Mouse (Mus musculus) liver, embryonic 11.5 days (tissue): ENCODE measurements around the gene Yjefn3. TPM values are rescaled to one million over a fixed set of nuclear protein-coding genes. Genes with fewer than 3 reads are reported as not detected.
A peak's percentile ranks its signal among the peaks of the same experiment; 100 is the strongest.

Source experiments
- ATAC-seq: fragments of 200-750 bp; cut with Nextera tagmentation; replicated peaks from 2 replicates; pipeline ENCODE4 v1.8.0; 2017; ENCODE audit warnings: moderate number of reproducible peaks, mild to moderate bottlenecking, moderate TSS enrichment, moderate library complexity; ENCODE audit not compliant: low FRiP score
- DNase-seq: peaks from one replicate; pipeline ENCODE4 v3.0.0-alpha.2; 2017; ENCODE audit warnings: low spot score
- H3K27ac ChIP-seq: fragments of 300-500 bp; sonication (generic); 2 replicates; pipeline ENCODE4 v1.5.1; 2014; ENCODE audit warnings: mild to moderate bottlenecking, low read depth, low read length, control low read depth
- H3K27me3 ChIP-seq: fragments of 300-500 bp; sonication (generic); replicated peaks from 2 replicates; pipeline ENCODE4 v1.6.1; 2014; ENCODE audit warnings: low read length, mixed read lengths; ENCODE audit not compliant: control insufficient read depth, insufficient read depth
- H3K36me3 ChIP-seq: fragments of 300-500 bp; sonication (generic); 2 replicates; pipeline ENCODE4 v1.6.1; 2014; ENCODE audit warnings: mild to moderate bottlenecking, low read length, moderate library complexity, mixed read lengths; ENCODE audit not compliant: control insufficient read depth, insufficient read depth
- H3K4me1 ChIP-seq: fragments of 300-500 bp; sonication (generic); replicated peaks from 2 replicates; pipeline ENCODE4 v1.6.1; 2014; ENCODE audit warnings: low read length, mixed read lengths; ENCODE audit not compliant: control insufficient read depth, insufficient read depth
- H3K4me2 ChIP-seq: fragments of 300-500 bp; sonication (generic); 2 replicates; pipeline ENCODE4 v1.6.1; 2014; ENCODE audit warnings: mild to moderate bottlenecking, control low read depth, moderate library complexity
- H3K4me3 ChIP-seq: fragments of 300-500 bp; sonication (generic); 2 replicates; pipeline ENCODE4 v1.5.1; 2014; ENCODE audit warnings: low read depth, low read length, control low read depth
- H3K9ac ChIP-seq: fragments of 300-500 bp; sonication (generic); 2 replicates; pipeline ENCODE4 v1.6.1; 2014; ENCODE audit warnings: low read depth, low read length, control low read depth
- H3K9me3 ChIP-seq: fragments of 300-500 bp; sonication (generic); 2 replicates; pipeline ENCODE4 v1.6.1; 2016; ENCODE audit warnings: low read length, inconsistent platforms, mixed read lengths; ENCODE audit not compliant: control insufficient read depth
- WGBS: fragments of 180-500 bp; shearing (Covaris S2); extraction: QIAGEN DNeasy Blood & Tissue Kit; methylation state at CpG from one replicate; pipeline ENCODE4 v1.1.7; 2014; 5-methylcytosine and 5-hydroxymethylcytosine counted together
- polyA plus RNA-seq: library from polyadenylated mRNA; unstranded; fragments of >200 nt; fragmentation: Nextera tagmentation; extraction: Ambion mirVana; gene quantifications from 2 replicates; pipeline ENCODE4 v1.2.1, GENCODE M21; 2014

The Yjefn3 gene
- polyA plus RNA-seq, 1 experiment from 2014 or later = 1.7 TPM

- no peak; the same call in 1 of the 2 replicates for ATAC-seq
- H3K4me1 ChIP-seq = peaks cover 24% of the 10 kb centered on the region
- peaks cover 15% of the 10 kb centered on the region for H3K36me3 ChIP-seq
Observed at GRCm38 (mm10) chr8:69900895-69901451, 1.5 kb downstream of the Yjefn3 start.

DNA sequence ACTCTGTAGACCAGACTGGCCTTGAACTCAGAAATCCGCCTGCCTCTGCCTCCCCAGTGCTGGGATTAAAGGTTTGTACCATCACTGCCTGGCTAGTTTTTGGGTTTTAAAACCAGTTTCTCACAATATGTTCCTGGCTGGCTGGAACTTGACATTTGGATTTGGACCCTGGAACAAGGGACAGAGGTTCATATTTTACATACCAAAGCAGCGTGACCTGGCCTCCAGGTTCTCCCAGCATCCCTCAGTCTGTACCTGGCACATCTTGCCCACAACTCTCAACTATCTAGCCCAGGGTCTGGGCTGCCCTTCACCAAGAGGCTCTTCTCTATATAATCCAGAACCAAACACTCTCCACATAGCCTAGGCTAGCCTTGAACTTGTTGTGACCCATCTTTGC is 2.6 kb downstream of the Yjefn3 start:
- WGBS = 86% methylated on average over 2 of the region's 2 CpGs
- Histone ChIP-seq H3K9me3 (no peaks in the 10 kb centered on the region), H3K4me3 (peak overlapping the region; percentile 84; the same call in 1 of the 2 replicates), H3K4me1 (peaks cover 26% of the 10 kb centered on the region), H3K36me3 (peaks cover 19% of the 10 kb centered on the region), H3K4me2 (peak overlapping the region; percentile 96), H3K9ac (peak overlapping the region; percentile 88; the same call in 1 of the 2 replicates), H3K27me3 (no peaks in the 10 kb centered on the region), H3K27ac (no peak overlapping the region)
- no peak for ATAC-seq
- DNase-seq = no peak

More at GRCm38 (mm10) chr8:69900895-69901451, 1.5 kb downstream of the Yjefn3 start:
- no peaks in the 10 kb centered on the region for H3K27me3 ChIP-seq
- peak overlapping the region; percentile 88 for H3K9ac ChIP-seq
- peak overlapping the region; percentile 98 for H3K27ac ChIP-seq
- H3K9me3 ChIP-seq = no peaks in the 10 kb centered on the region
- no peak for DNase-seq
- 13% methylated on average over 12 of the region's 12 CpGs for WGBS
- peak overlapping the region; percentile 84 for H3K4me3 ChIP-seq
- H3K4me2 ChIP-seq = peak overlapping the region; percentile 96

GRCm38 (mm10) chr8:69897857-69898256 is 4.7 kb downstream of the Yjefn3 start:
- DNase-seq (no peak), ATAC-seq (no peak)
- H3K27ac ChIP-seq = peak overlapping the region; percentile 32; the same call in 1 of the 2 replicates
- H3K4me3 ChIP-seq = no peak overlapping the region
- H3K4me2 ChIP-seq = no peak overlapping the region; the same call in 1 of the 2 replicates
- no peak overlapping the region for H3K9ac ChIP-seq
- H3K9me3 ChIP-seq = no peaks in the 10 kb centered on the region
- 91% methylated on average over 6 of the region's 6 CpGs for WGBS
- peaks cover 20% of the 10 kb centered on the region for H3K4me1 ChIP-seq
- no peaks in the 10 kb centered on the region for H3K27me3 ChIP-seq
- H3K36me3 ChIP-seq = peaks cover 28% of the 10 kb centered on the region

DNA sequence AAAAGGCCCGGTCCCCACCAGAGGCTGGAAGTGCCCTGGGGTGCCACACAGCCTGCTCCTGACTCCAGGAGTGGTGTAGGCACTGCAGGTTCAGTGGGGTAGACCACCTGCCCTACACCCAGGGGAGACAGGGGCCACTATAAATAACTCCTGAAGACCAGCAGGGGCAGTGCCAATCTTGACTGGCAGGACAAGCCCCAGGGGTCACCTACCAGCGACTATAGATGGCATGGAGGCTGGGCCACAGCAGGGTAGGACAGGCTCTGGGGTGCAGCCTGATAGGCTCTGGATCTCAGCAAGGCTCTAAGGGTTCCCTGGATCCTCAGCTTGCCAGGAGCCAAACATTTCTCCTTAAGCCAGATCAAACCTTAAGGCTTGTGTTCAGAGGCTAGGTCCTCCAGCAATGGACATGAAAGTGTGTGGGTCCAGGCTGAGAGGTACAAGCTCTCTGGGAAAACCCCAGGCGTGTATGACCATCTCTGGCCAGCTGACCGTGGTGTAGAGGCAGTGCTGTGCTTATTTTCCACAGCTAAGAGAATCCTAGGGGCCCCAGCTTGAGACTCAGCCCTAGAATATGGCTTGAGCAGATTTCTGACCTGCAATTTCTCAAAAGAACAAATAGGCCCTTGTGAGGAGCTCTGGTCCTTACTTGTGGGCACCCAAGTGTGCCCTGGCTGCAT is 6.6 kb downstream of the Yjefn3 start:
- peaks cover 28% of the 10 kb centered on the region for H3K36me3 ChIP-seq
- H3K9ac ChIP-seq = no peak overlapping the region
- 76% methylated on average over 4 of the region's 4 CpGs for WGBS
- ATAC-seq = no peak
- no peaks in the 10 kb centered on the region for H3K9me3 ChIP-seq
- peaks cover 20% of the 10 kb centered on the region for H3K4me1 ChIP-seq
- DNase-seq = no peak
- H3K4me3 ChIP-seq = no peak overlapping the region
- H3K27ac ChIP-seq = no peak overlapping the region
- no peak overlapping the region for H3K4me2 ChIP-seq
- peaks cover 3% of the 10 kb centered on the region; the same call in 1 of the 2 replicates for H3K27me3 ChIP-seq

DNA sequence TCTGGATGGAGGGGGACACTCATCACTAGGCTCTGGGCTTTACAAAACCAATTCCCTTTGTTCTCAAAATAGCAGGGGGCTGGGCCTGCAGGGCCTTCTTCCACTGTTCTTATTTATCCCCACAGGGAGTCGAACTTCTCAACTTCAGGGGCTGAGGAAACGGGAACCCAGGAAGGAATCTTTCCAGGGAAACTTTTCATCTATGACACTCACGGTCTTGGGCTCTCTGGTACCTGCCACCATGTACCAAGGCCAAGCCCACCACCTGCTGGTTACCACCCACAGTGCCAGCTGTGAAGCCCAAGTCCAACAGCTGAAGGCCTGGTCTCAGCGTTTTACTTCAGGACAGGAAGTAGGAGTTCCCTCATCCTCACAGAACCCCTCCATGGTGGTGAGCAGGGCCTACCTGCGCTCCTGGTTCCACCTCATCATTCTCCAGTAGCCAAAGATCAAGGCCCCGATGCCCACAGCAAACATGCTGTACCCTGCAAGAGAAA is 7.6 kb downstream of the Yjefn3 start:
- DNase-seq (no peak), ATAC-seq (no peak)
- H3K9ac ChIP-seq = no peak overlapping the region
- no peak overlapping the region for H3K4me3 ChIP-seq
- 73% methylated on average over 6 of the region's 6 CpGs for WGBS
- peaks cover 28% of the 10 kb centered on the region for H3K36me3 ChIP-seq
- peaks cover 13% of the 10 kb centered on the region for H3K27me3 ChIP-seq
- H3K4me1 ChIP-seq = peaks cover 10% of the 10 kb centered on the region
- no peak overlapping the region for H3K27ac ChIP-seq
- no peak overlapping the region for H3K4me2 ChIP-seq
- no peaks in the 10 kb centered on the region for H3K9me3 ChIP-seq

- ATAC-seq (peak; percentile 40; the same call in 1 of the 2 replicates), DNase-seq (peak; percentile 61)
- Histone ChIP-seq H3K4me3 (no peak overlapping the region), H3K36me3 (peaks cover 28% of the 10 kb centered on the region), H3K4me2 (no peak overlapping the region), H3K27ac (no peak overlapping the region), H3K9me3 (no peaks in the 10 kb centered on the region), H3K27me3 (peaks cover 23% of the 10 kb centered on the region), H3K4me1 (peaks cover 16% of the 10 kb centered on the region), H3K9ac (no peak overlapping the region)
- 55% methylated on average over 17 of the region's 17 CpGs for WGBS
Observed at GRCm38 (mm10) chr8:69893863-69894262, 8.6 kb downstream of the Yjefn3 start.

- H3K4me2 ChIP-seq = no peak overlapping the region
- 44% methylated on average over 19 of the region's 19 CpGs for WGBS
- no peak for DNase-seq
Observed at GRCm38 (mm10) chr8:69890813-69891241, 11.7 kb downstream of the Yjefn3 start.

DNA sequence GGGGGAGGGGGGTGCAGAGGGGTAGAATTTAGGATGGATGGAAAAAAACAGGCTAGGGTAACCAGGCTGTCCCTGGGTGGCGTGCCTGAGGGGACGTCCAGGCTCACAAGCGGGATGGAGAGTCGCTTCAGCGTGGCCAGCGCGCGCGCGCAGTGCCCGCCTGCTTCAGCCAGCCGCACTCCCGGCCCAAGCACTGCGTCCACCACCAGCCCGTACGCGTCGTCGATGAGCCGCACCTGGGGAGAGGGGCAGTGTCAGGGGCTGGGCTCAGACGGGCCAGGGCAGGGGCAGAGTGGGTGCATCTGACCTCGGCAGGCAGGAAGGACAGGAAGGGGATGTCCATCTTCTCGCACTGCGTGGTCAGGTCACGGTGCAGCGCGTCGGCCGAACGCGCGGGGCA is 13.6 kb downstream of the Yjefn3 start:
- peaks cover 73% of the 10 kb centered on the region for H3K27me3 ChIP-seq
- H3K4me2 ChIP-seq = peak overlapping the region; percentile 26
- no peak overlapping the region for H3K9ac ChIP-seq
- no peak overlapping the region for H3K27ac ChIP-seq
- 8% methylated on average over 32 of the region's 32 CpGs for WGBS
- peaks cover 6% of the 10 kb centered on the region for H3K36me3 ChIP-seq
- H3K9me3 ChIP-seq = no peaks in the 10 kb centered on the region
- peaks cover 11% of the 10 kb centered on the region for H3K4me1 ChIP-seq
- peak overlapping the region; percentile 27 for H3K4me3 ChIP-seq
- DNase-seq (no peak), ATAC-seq (no peak)

More at GRCm38 (mm10) chr8:69890813-69891241, 11.7 kb downstream of the Yjefn3 start:
- ATAC-seq = no peak
- H3K9me3 ChIP-seq = no peaks in the 10 kb centered on the region
- no peak overlapping the region for H3K27ac ChIP-seq
- H3K4me3 ChIP-seq = no peak overlapping the region
- no peak overlapping the region for H3K9ac ChIP-seq
- peaks cover 12% of the 10 kb centered on the region for H3K36me3 ChIP-seq
- peaks cover 12% of the 10 kb centered on the region for H3K4me1 ChIP-seq
- H3K27me3 ChIP-seq = peaks cover 54% of the 10 kb centered on the region
